Mouse (Mus musculus): ENCODE measurements at regions not wholly inside any gene's neighbourhood (a gene's known extent, or its start where the extent isn't known, plus 50 kb on each side); places are given as distances from the start of the nearest gene placed in this dataset.
A peak's percentile ranks its signal among the peaks of the same experiment; 100 is the strongest.

DNA sequence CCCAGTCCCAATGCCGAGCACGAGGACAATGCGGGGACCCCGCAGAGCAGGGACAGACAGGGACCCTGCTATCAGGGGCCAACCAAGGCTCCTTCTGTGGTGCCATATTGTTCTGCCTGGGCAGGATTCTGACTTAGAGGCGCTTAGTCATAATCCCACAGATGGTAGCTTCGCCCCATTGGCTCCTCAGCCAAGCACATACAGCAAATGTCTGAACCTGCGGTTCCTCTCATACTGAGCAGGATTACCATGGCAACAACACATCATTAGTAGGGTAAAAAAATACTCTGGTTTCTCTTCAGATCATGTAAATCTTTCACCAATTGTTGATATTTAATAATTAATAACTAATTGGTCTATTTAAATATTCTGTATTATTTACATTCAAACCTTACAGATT is 2140.3 kb upstream of the Cdh20 start:
- H3K27ac ChIP-seq: no peak overlapping the region
- DNase-seq (ENCODE audit: low spot score in 2 of 2): peak; percentile 95 to 100
- TF ChIP-seq CTCF (conservative IDR thresholded peaks at IDR 0.05): no peak

DNA sequence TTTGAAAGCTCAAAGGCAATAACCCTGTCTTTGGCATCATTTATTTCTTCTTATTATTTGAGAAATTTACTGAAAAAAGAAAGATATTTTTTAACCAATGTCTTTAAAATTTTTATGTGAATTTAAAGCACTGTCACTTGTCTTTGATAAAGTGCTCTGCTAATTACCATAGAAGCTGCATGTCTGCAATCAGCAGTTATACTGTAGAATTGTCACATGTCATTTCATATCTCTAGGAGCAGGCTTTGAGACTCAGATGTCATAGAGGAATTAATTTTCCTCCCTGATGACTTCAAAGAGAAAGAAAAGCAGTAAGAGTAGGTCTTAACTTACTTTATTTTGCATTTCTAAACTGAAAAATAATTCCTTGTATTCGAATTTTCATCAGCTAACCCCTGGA is 2123.9 kb upstream of the Cdh20 start:
- no peak for DNase-seq (ENCODE audit: low spot score in 2 of 2)
- Histone ChIP-seq H3K4me3 (no peak overlapping the region), H3K27ac (no peak overlapping the region)
- no peak for TF ChIP-seq CTCF (conservative IDR thresholded peaks at IDR 0.05)

More for the DNA sequence above, 2140.3 kb upstream of the Cdh20 start:
- no peak overlapping the region for H3K4me3 ChIP-seq

DNA sequence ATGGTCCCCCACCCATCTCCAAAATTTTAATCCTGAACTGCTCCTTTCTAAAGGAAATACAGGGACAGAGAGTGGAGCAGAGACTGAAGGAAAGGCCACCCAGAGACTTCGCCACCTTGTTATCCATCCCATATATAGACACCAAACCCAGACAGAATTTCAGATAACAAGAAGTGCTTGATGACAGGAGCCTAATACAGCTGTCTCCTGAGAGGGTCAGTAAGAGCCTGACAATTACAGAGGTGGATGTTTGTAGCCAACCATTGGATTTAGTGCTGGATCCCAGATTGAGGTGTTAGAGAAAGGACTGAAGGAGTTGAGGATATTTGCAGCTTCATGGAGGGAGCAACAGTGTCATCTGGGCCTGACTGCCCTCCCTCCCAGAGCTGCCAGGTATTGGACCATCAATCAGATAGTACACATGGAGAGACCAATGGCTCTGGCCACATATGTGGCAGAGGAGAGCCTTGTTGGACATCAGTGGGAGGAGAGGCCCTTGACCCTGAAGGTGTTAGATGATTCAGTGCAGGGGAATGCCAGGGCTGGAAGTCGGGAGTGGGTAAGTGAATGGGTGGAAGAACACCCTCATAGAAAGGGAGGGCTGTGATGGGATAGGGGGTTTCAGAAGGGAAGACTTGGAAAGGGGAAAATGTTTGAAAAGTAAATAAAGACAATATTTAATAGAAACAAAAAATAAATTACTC is 2080.8 kb upstream of the Cdh20 start:
- no peak for TF ChIP-seq CTCF (conservative IDR thresholded peaks at IDR 0.05)
- Histone ChIP-seq H3K27ac (no peak overlapping the region), H3K4me3 (no peak overlapping the region)
- no peak for DNase-seq (ENCODE audit: low spot score in 2 of 2)

DNA sequence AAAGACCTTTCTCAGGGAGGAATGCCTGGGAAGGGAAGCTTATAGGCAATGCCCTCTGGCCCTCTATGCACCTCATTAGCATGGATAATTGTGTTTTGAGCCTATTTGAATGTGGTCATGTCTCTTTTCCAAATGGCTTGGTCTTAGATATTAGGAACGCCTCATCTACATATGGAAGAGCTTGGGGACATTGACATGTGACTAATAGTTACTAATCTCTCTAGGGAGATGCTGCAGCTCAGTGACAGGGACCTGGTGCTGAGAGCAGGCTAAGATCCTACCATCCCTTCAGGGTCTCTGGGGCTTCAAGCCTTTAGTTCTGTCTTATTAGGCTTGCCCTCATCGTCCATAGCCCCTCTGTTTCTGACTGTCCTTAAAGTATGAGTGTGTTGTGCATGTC is 2051.9 kb upstream of the Cdh20 start:
- no peak overlapping the region for H3K4me3 ChIP-seq
- no peak for TF ChIP-seq CTCF (conservative IDR thresholded peaks at IDR 0.05)
- no peak overlapping the region for H3K27ac ChIP-seq
- DNase-seq (ENCODE audit: low spot score in 2 of 2): no peak

DNA sequence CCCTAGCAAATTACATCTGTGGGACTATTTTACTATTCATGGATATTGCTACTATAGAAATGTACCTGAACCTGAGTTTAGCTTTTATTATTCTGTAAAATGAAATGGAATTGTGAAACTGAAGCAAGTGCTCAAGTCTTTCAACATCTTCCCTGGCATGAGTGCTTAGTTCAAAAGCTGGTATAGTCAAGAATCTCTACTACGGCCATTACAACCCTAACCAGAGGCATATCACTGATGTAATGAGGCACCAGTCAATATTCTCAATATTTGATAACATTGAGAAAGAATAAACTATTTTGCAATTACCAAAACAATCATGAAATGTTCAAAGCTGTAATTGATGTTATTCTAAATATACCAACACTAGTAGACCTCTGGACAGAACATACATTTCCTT is 2034.3 kb upstream of the Cdh20 start:
- H3K27ac ChIP-seq: no peak overlapping the region
- no peak for TF ChIP-seq CTCF (conservative IDR thresholded peaks at IDR 0.05)
- DNase-seq (ENCODE audit: low spot score in 2 of 2): no peak
- no peak overlapping the region for H3K4me3 ChIP-seq

DNA sequence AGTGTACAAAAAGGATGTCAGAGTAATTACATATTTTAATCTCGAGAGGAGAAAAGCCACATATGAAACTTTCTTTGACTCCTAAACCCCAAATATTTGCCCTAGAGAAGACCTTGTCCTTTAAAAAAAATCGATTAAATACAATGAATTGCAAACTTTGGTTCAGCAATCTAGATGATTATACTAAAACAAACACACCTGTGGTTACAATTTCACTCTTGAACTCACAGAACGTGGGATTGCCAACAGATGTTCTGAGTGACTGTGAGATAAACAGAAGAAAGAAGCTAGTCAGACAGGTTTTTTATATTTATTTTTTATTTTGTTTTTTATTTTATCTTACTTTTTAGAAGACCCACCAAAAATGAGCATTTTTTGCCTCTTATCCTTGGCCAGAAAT is 2032.9 kb upstream of the Cdh20 start:
- H3K4me3 ChIP-seq: no peak overlapping the region
- no peak for DNase-seq (ENCODE audit: low spot score in 2 of 2)
- no peak overlapping the region for H3K27ac ChIP-seq
- TF ChIP-seq CTCF (conservative IDR thresholded peaks at IDR 0.05): no peak

DNA sequence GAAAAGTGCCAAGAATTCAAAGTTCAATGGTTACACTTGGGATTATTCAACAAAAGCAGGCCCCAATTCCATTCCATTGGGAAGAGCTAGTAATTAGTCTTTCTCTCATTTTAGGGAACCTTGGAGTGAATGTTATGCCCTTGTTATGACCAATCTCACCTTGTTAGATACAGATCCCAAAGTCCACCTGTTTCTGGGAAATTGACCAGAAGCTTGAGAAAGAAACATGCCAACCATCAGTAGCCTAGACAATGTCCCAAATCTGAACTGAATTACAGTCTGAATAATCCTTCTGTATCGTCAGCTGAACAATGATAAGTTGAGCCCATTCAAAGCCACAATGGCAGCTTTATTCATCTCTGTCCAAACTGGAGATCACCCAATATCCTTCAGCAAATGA is 2010.4 kb upstream of the Cdh20 start:
- TF ChIP-seq CTCF (conservative IDR thresholded peaks at IDR 0.05): no peak
- DNase-seq (ENCODE audit: low spot score in 2 of 2): no peak
- no peak overlapping the region for H3K4me3 ChIP-seq
- no peak overlapping the region for H3K27ac ChIP-seq

All from layer of hippocampus, adult 2 months (tissue).